Mouse (Mus musculus) liver, embryonic 14.5 days (tissue): ENCODE results near the gene Lrrc2. TPM values are rescaled to one million over a fixed set of nuclear protein-coding genes. Genes with fewer than 3 reads are reported as not detected.

Experiments used
- ATAC-seq: fragments of 200-750 bp; cut with Nextera tagmentation; 2 replicates; pipeline ENCODE4 v1.8.0; 2017; ENCODE audit warnings: moderate number of reproducible peaks, mild to moderate bottlenecking, moderate library complexity; ENCODE audit not compliant: insufficient read depth
- DNase-seq, 3 experiments: peaks; one replicate each; pipeline ENCODE4 v3.0.0-alpha.2; 2012 to 2013; ENCODE audit warnings: low read depth in 3 of 3, low spot score in 3 of 3
- H3K27ac ChIP-seq: fragments of 300-500 bp; sonication (generic); 2 replicates; pipeline ENCODE4 v1.5.1; 2014; ENCODE audit warnings: moderate library complexity, mild to moderate bottlenecking, control low read depth, inconsistent platforms
- H3K27me3 ChIP-seq: fragments of 300-500 bp; sonication (generic); 2 replicates; pipeline ENCODE4 v1.6.1; 2014; ENCODE audit warnings: mild to moderate bottlenecking, low read length, moderate library complexity; ENCODE audit not compliant: control insufficient read depth, insufficient read depth
- H3K36me3 ChIP-seq: fragments of 300-500 bp; sonication (generic); replicated peaks from 2 replicates; pipeline ENCODE4 v1.6.1; 2014; ENCODE audit warnings: low read depth; ENCODE audit not compliant: control insufficient read depth, insufficient read depth
- H3K4me1 ChIP-seq, 2 experiments: fragments of 200-500 bp in 1 of 2; fragments of 300-500 bp in 1 of 2; sonication (generic) in 1 of 2; replicated peaks; 2 replicates each; pipeline ENCODE4 v1.6.1; 2012 to 2014; ENCODE audit warnings: antibody characterized with exemption in 1 of 2, inconsistent platforms in 1 of 2, low read length in 1 of 2; ENCODE audit not compliant: control insufficient read depth in 2 of 2, insufficient read depth in 2 of 2
- H3K4me2 ChIP-seq: fragments of 300-500 bp; sonication (generic); 2 replicates; pipeline ENCODE4 v1.6.1; 2014; ENCODE audit warnings: low read depth, mild to moderate bottlenecking, control low read depth, moderate library complexity
- H3K4me3 ChIP-seq, 2 experiments: fragments of 200-500 bp in 1 of 2; fragments of 300-500 bp in 1 of 2; sonication (generic) in 1 of 2; 2 replicates each; pipeline ENCODE4 v1.5.1; 2012 to 2014; ENCODE audit warnings: low read depth in 2 of 2, low read length in 2 of 2, mild to moderate bottlenecking in 2 of 2, control low read depth in 1 of 2, inconsistent platforms in 1 of 2, moderate library complexity in 1 of 2; ENCODE audit not compliant: insufficient read depth in 1 of 2
- H3K9ac ChIP-seq: fragments of 300-500 bp; sonication (generic); replicated peaks from 2 replicates; pipeline ENCODE4 v1.6.1; 2014; ENCODE audit warnings: mild to moderate bottlenecking, control low read depth, moderate library complexity
- H3K9me3 ChIP-seq: fragments of 300-500 bp; sonication (generic); 2 replicates; pipeline ENCODE4 v1.6.1; 2016; ENCODE audit warnings: low read length, mixed read lengths; ENCODE audit not compliant: control insufficient read depth
- CTCF ChIP-seq: IDR thresholded peaks from 2 replicates; pipeline ENCODE4 v1.5.1; 2016; ENCODE audit warnings: antibody characterized with exemption, low read depth, control low read depth
- EP300 ChIP-seq: IDR thresholded peaks from 2 replicates; pipeline ENCODE4 v1.6.1; 2016; ENCODE audit warnings: antibody characterized with exemption, low read depth
- WGBS: fragments of 180-500 bp; shearing (Covaris S2); extraction: QIAGEN DNeasy Blood & Tissue Kit; methylation state at CpG from one replicate; pipeline ENCODE4 v1.1.7; 2014; ENCODE audit not compliant: insufficient replicate concordance; 5-methylcytosine and 5-hydroxymethylcytosine counted together
- polyA plus RNA-seq, 2 experiments: library from polyadenylated mRNA; depleted of rRNA in 1 of 2; stranded (reverse) in 1 of 2; unstranded in 1 of 2; fragments of >200 nt; fragmentation: Nextera tagmentation in 1 of 2; extraction: Ambion mirVana in 1 of 2; gene quantifications; 2 replicates each; pipeline versions ENCODE4 v1.2.1 to v1.2.3; 2012 to 2014

The Lrrc2 gene
- polyA plus RNA-seq, 2 experiments: 0.09 to 0.29 TPM

DNA sequence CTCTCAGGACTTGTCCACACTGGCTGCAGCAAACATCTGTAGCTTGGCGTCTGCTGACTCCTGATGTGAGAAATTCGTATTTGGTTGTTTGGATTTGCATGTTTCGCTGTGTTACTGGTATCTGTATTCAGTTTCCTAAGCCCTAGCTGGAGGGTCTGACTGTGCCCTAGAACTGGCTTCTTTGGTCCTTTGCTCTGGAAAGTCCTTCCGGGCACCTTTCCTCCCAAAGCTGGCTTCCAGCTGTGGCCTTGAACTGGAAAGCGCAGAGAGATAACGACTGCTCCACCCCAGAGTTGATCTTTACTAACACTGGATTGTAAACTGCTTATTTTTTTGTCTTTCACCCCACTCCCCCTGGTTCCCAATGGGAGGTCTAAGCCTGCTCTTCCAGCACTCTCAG is 3.4 kb upstream of the Lrrc2 start:
- Histone ChIP-seq H3K9ac (no peak overlapping the region), H3K27ac (no peak overlapping the region), H3K4me3 (no peak overlapping the region), H3K27me3 (peaks cover 25% of the 10 kb centered on the region), H3K4me1 (peaks cover 0 to 15% of the 10 kb centered on the region in 2 experiments; a peak in 2 of 4 replicates), H3K9me3 (no peaks in the 10 kb centered on the region), H3K4me2 (no peak overlapping the region), H3K36me3 (no peaks in the 10 kb centered on the region)
- no peak for TF ChIP-seq CTCF
- no peak for TF ChIP-seq EP300
- ATAC-seq: no peak
- no peak for DNase-seq
- 48% methylated on average over 6 of the region's 6 CpGs for WGBS

DNA sequence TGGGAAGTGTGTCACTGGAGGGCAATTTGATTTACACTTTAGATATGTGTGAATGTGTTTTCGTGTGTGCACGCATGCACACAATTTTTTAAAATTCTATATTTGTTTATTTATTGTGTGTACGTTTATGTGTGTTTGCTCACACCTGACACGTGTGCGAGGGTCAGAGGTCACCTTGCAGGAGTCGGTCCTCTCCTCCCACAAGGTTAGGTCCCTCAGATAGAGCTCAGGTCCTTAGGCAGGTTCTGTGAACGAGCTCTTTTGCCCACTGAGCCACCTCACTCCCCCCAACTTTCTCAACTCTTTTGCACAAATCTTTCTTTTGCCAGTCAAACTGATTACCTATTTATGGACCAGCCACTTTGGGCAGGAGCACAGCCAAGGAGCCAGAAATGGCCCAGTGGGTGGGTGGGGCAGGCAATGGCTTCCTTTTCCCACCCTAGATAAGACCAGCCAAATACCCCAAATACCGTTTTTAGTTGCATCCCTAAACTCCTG is 2.5 kb upstream of the Lrrc2 start:
- Histone ChIP-seq H3K4me1 (peaks cover 0 to 15% of the 10 kb centered on the region in 2 experiments; a peak in 2 of 4 replicates), H3K4me3 (no peak overlapping the region), H3K27me3 (peaks cover 25% of the 10 kb centered on the region), H3K9me3 (no peaks in the 10 kb centered on the region), H3K36me3 (no peaks in the 10 kb centered on the region), H3K4me2 (no peak overlapping the region), H3K27ac (no peak overlapping the region), H3K9ac (no peak overlapping the region)
- no peak for DNase-seq
- TF ChIP-seq EP300 (no peak), CTCF (no peak)
- 44% methylated on average over 8 of the region's 8 CpGs for WGBS
- no peak for ATAC-seq

DNA sequence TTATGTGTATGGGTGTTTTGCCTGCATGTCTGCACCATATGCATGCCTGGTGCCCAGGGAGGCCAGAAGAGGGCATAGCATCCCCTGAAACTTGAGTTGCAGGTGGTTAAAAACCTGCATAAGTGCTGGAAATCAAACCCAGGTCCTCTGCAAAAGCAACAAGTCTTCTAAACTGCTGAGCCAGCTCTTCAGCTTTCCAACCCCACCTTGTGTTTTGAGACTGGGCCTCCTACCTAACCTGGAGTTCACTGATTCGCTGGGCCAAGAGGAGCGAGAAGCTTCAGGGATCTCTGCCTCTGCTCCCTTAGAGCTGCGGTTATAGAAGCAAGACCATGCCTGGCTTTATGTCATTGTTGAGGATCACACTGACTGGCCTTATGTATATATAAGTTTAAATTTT is 1.2 kb upstream of the Lrrc2 start:
- H3K4me3 ChIP-seq: no peak overlapping the region
- ATAC-seq: no peak
- peaks cover 0 to 15% of the 10 kb centered on the region in 2 experiments; a peak in 2 of 4 replicates for H3K4me1 ChIP-seq
- no peak for TF ChIP-seq EP300
- no peak for TF ChIP-seq CTCF
- 80% methylated on average over 3 of the region's 3 CpGs for WGBS
- no peaks in the 10 kb centered on the region for H3K9me3 ChIP-seq
- H3K36me3 ChIP-seq: no peaks in the 10 kb centered on the region
- no peak for DNase-seq
- H3K27ac ChIP-seq: no peak overlapping the region
- H3K27me3 ChIP-seq: peaks cover 17% of the 10 kb centered on the region
- H3K9ac ChIP-seq: no peak overlapping the region
- H3K4me2 ChIP-seq: no peak overlapping the region

- H3K9ac ChIP-seq: no peak overlapping the region
- 72% methylated on average over 13 of the region's 13 CpGs for WGBS
- no peak overlapping the region for H3K27ac ChIP-seq
- DNase-seq: no peak
- no peak overlapping the region for H3K4me2 ChIP-seq
- peaks cover 0 to 15% of the 10 kb centered on the region in 2 experiments; a peak in 2 of 4 replicates for H3K4me1 ChIP-seq
- no peaks in the 10 kb centered on the region; the same call in none of the 2 replicates for H3K27me3 ChIP-seq
- no peak for ATAC-seq
- H3K4me3 ChIP-seq: no peak overlapping the region
- no peaks in the 10 kb centered on the region for H3K9me3 ChIP-seq
- TF ChIP-seq EP300 (no peak), CTCF (no peak)
- H3K36me3 ChIP-seq: no peaks in the 10 kb centered on the region
Observed at GRCm38 (mm10) chr9:110951866-110952265, 521 bp downstream of the Lrrc2 start.

GRCm38 (mm10) chr9:110952398-110952797 is 1.1 kb downstream of the Lrrc2 start:
- H3K4me2 ChIP-seq: no peak overlapping the region
- 26% methylated on average over 6 of the region's 6 CpGs for WGBS
- no peaks in the 10 kb centered on the region for H3K9me3 ChIP-seq
- H3K9ac ChIP-seq: no peak overlapping the region
- no peak overlapping the region for H3K27ac ChIP-seq
- H3K4me3 ChIP-seq: no peak overlapping the region
- no peak for ATAC-seq
- TF ChIP-seq CTCF: no peak
- no peak for TF ChIP-seq EP300
- no peaks in the 10 kb centered on the region; the same call in none of the 2 replicates for H3K27me3 ChIP-seq
- peaks cover 0 to 13% of the 10 kb centered on the region in 2 experiments; a peak in 2 of 4 replicates for H3K4me1 ChIP-seq
- no peak for DNase-seq
- H3K36me3 ChIP-seq: no peaks in the 10 kb centered on the region
